Mouse (Mus musculus) forebrain, embryonic 15.5 days (tissue): ENCODE measurements around the gene Psap. TPM values are rescaled to one million over a fixed set of nuclear protein-coding genes. Genes with fewer than 3 reads are reported as not detected.

ENCODE experiments used
- ATAC-seq: fragments of 200-750 bp; cut with Nextera tagmentation; replicated peaks from 2 replicates; pipeline ENCODE4 v1.8.0; 2017; ENCODE audit warnings: mild to moderate bottlenecking, moderate TSS enrichment, moderate library complexity
- H3K27ac ChIP-seq: fragments of 300-500 bp; sonication (generic); replicated peaks from 2 replicates; pipeline ENCODE4 v1.5.1; 2015; ENCODE audit warnings: mild to moderate bottlenecking, inconsistent platforms
- H3K27me3 ChIP-seq: fragments of 300-500 bp; sonication (generic); 2 replicates; pipeline ENCODE4 v1.6.1; 2015; ENCODE audit warnings: inconsistent platforms
- H3K36me3 ChIP-seq: fragments of 300-500 bp; sonication (generic); 2 replicates; pipeline ENCODE4 v1.6.1; 2015; ENCODE audit warnings: mild to moderate bottlenecking, inconsistent platforms
- H3K4me1 ChIP-seq: fragments of 300-500 bp; sonication (generic); 2 replicates; pipeline ENCODE4 v1.6.1; 2015; ENCODE audit warnings: inconsistent platforms
- H3K4me2 ChIP-seq: fragments of 300-500 bp; sonication (generic); replicated peaks from 2 replicates; pipeline ENCODE4 v1.6.1; 2015; ENCODE audit warnings: mild to moderate bottlenecking, inconsistent platforms
- H3K4me3 ChIP-seq: fragments of 300-500 bp; sonication (generic); 2 replicates; pipeline ENCODE4 v1.5.1; 2015; ENCODE audit warnings: mild to moderate bottlenecking, inconsistent platforms
- H3K9ac ChIP-seq: fragments of 300-500 bp; sonication (generic); replicated peaks from 2 replicates; pipeline ENCODE4 v1.6.1; 2015; ENCODE audit warnings: mild to moderate bottlenecking, inconsistent platforms
- H3K9me3 ChIP-seq: fragments of 300-500 bp; sonication (generic); 2 replicates; pipeline ENCODE4 v1.6.1; 2016; ENCODE audit warnings: inconsistent platforms
- WGBS: fragments of 180-500 bp; shearing (Covaris S2); methylation state at CpG from one replicate; pipeline ENCODE4 v1.1.7; 2015; ENCODE audit warnings: mixed read lengths; 5-methylcytosine and 5-hydroxymethylcytosine counted together
- polyA plus RNA-seq: library from polyadenylated mRNA; unstranded; fragments of >200 nt; fragmentation: Nextera tagmentation; extraction: Ambion mirVana; gene quantifications from 2 replicates; pipeline ENCODE4 v1.2.1, GENCODE M21; 2015

Psap gene
- polyA plus RNA-seq, 1 experiment from 2014 or later = 169 TPM

DNA sequence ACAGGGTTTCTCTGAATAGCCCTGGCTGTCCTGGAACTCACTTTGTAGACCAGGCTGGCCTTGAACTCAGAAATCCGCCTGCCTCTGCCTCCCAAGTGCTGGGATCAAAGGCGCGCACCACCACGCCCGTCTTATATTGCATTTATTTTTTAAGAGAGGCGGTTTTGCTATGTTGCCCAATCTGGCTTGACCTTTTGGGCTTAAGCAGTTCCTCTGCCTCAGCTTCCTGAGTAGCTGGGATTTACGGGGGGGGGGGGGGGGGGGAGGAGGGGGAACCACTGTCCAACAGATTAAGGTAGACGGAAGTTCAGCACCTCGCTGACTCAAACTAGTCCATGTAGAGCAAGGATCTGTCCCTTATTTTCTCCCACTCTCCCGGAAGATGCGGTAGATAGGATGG is 8.7 kb upstream of the Psap start:
- 86% methylated on average over 11 of the region's 11 CpGs for WGBS
- ATAC-seq = no peak
- no peak overlapping the region for H3K4me3 ChIP-seq

DNA sequence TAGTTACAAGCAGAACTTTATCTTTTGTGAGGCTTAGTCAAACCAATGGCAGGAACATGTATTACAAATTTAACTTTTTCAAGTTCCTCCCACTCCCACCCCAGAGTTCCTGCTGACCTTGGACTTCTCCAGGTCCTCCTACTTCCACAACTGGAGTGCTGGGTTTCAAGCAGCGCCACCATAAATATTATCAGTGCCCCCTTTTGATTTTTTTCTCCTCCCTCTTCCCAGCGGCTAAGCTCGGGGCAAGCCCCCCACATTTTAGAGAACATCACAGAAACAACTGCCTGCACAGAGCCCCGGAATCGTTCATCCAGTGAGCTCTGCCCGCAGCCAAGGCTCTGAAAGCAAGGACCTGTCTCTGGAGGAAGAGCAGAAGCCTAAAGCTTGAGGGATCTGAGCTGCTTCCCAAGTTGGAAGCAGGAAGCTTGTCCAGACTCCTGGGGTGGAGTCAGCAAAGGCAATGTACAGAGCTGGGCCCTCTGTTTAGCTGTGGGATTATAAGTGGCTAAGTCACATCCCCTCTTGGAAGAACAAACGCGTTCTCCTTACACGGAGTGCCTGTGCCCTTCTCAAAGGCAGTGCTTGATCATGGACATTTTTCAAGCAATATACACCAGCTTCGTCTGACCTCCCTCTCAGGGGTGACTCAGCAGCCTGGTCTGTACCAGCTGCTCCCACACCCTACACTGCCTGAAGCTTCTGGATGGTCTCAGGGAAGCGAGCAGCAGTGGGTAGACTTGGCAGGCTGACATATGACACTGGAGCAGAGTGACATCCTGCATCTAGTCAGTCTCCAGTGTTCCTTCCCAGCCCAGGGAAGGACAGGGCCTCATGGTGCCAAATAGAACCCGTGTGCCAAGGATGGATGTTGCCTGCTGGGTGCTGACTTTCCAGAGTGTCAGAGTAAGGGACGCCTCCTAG is 8.0 kb upstream of the Psap start:
- 84% methylated on average over 13 of the region's 13 CpGs for WGBS
- Histone ChIP-seq H3K36me3 (no peaks in the 10 kb centered on the region), H3K27ac (no peak overlapping the region), H3K4me1 (peaks cover 7% of the 10 kb centered on the region; the same call in 1 of the 2 replicates), H3K9ac (no peak overlapping the region), H3K4me3 (no peak overlapping the region), H3K27me3 (no peaks in the 10 kb centered on the region), H3K4me2 (no peak overlapping the region), H3K9me3 (no peaks in the 10 kb centered on the region)
- ATAC-seq = no peak

More for the DNA sequence above, 8.7 kb upstream of the Psap start:
- Histone ChIP-seq H3K9ac (no peak overlapping the region), H3K27ac (no peak overlapping the region), H3K36me3 (no peaks in the 10 kb centered on the region), H3K27me3 (no peaks in the 10 kb centered on the region), H3K4me1 (peaks cover 7% of the 10 kb centered on the region; the same call in 1 of the 2 replicates), H3K9me3 (no peaks in the 10 kb centered on the region), H3K4me2 (no peak overlapping the region)

DNA sequence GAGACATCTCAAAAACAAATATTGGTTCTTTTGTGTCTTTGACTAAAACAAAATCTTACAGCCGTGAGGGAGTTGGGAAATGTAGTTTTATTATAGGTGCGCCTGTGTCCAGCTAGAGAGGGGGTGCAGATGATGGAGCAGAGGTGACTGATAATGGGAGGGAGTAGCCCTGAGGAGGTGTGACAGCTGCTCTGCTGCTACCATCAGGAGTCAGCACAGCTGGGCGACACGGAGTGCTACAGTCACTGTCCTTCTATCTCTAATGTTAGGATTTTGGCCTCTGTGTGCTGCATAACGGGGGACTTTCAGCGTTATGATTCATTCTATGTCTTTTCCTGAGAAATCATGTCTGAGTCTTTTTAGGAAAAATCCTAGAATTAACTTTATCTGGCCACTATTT is 6.4 kb upstream of the Psap start:
- Histone ChIP-seq H3K9me3 (no peaks in the 10 kb centered on the region), H3K36me3 (no peaks in the 10 kb centered on the region), H3K4me3 (no peak overlapping the region), H3K27ac (no peak overlapping the region), H3K27me3 (no peaks in the 10 kb centered on the region), H3K4me2 (no peak overlapping the region), H3K9ac (no peak overlapping the region), H3K4me1 (no peaks in the 10 kb centered on the region)
- WGBS = 91% methylated on average over 6 of the region's 6 CpGs
- no peak for ATAC-seq

DNA sequence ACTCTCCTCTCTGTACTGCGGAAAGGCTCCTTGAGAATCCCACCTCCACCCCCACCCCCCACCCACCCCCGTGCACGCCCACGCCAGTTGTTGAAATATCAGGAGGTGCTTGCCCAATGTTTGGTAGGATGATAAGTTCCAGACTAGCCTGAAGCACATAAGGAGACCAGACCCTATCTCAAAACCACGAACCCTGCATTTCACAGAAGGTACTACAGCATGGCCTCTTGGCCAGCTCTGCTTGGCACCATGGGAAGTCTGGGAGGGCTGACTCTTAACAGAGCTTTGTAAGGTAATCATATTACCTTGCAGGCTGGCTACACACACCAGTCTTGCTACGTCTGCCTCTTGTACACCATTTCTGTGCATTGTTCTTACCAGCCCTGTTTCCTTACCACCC is 5.2 kb upstream of the Psap start:
- Histone ChIP-seq H3K27ac (no peak overlapping the region), H3K9me3 (no peaks in the 10 kb centered on the region), H3K4me1 (peaks cover 2% of the 10 kb centered on the region; the same call in 1 of the 2 replicates), H3K4me2 (no peak overlapping the region), H3K27me3 (no peaks in the 10 kb centered on the region), H3K36me3 (no peaks in the 10 kb centered on the region), H3K9ac (no peak overlapping the region), H3K4me3 (no peak overlapping the region)
- WGBS = 66% methylated on average over 6 of the region's 6 CpGs
- ATAC-seq = no peak

DNA sequence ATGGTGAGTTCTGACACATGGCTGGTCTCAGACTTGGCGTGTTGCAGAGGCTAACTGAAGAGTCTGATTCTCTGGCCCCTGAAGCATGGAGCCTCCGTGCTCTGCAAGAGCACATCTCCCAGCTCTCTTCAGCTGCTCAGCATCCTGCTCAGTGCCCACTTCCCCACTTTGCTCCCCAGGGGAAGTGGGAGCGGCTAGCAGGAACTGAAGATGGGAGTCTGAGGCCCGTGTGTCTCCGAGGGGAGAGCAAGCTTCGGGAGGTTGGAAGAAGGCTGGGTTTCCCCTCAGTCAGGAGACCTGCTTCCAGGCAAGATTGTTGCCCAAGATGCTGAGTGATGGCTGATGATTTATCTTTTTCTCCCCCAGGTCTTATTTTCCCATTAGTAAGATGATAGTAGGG is 4.0 kb upstream of the Psap start:
- Histone ChIP-seq H3K9ac (no peak overlapping the region), H3K36me3 (no peaks in the 10 kb centered on the region), H3K27me3 (no peaks in the 10 kb centered on the region), H3K4me1 (peaks cover 6% of the 10 kb centered on the region), H3K4me2 (no peak overlapping the region), H3K27ac (no peak overlapping the region), H3K9me3 (no peaks in the 10 kb centered on the region), H3K4me3 (no peak overlapping the region)
- 90% methylated on average over 6 of the region's 6 CpGs for WGBS
- no peak for ATAC-seq

GRCm38 (mm10) chr10:60278006-60278399 is 576 bp downstream of the Psap start:
- no peak for ATAC-seq
- Histone ChIP-seq H3K9ac (peak overlapping the region; percentile 62), H3K4me1 (peaks cover 52% of the 10 kb centered on the region), H3K36me3 (no peaks in the 10 kb centered on the region), H3K4me3 (peak overlapping the region; percentile 50), H3K27me3 (no peaks in the 10 kb centered on the region), H3K27ac (peak overlapping the region; percentile 92), H3K9me3 (no peaks in the 10 kb centered on the region), H3K4me2 (peak overlapping the region; percentile 57)
- WGBS = 7% methylated on average over 13 of the region's 13 CpGs

GRCm38 (mm10) chr10:60278786-60279185 is 1.4 kb downstream of the Psap start:
- H3K4me1 ChIP-seq = peaks cover 57% of the 10 kb centered on the region
- H3K9me3 ChIP-seq = no peaks in the 10 kb centered on the region
- H3K4me2 ChIP-seq = peak overlapping the region; percentile 57
- ATAC-seq = no peak
- 84% methylated on average over 3 of the region's 3 CpGs for WGBS
- peak overlapping the region; percentile 50 for H3K4me3 ChIP-seq
- H3K27me3 ChIP-seq = no peaks in the 10 kb centered on the region
- H3K27ac ChIP-seq = no peak overlapping the region
- H3K36me3 ChIP-seq = no peaks in the 10 kb centered on the region
- no peak overlapping the region for H3K9ac ChIP-seq

DNA sequence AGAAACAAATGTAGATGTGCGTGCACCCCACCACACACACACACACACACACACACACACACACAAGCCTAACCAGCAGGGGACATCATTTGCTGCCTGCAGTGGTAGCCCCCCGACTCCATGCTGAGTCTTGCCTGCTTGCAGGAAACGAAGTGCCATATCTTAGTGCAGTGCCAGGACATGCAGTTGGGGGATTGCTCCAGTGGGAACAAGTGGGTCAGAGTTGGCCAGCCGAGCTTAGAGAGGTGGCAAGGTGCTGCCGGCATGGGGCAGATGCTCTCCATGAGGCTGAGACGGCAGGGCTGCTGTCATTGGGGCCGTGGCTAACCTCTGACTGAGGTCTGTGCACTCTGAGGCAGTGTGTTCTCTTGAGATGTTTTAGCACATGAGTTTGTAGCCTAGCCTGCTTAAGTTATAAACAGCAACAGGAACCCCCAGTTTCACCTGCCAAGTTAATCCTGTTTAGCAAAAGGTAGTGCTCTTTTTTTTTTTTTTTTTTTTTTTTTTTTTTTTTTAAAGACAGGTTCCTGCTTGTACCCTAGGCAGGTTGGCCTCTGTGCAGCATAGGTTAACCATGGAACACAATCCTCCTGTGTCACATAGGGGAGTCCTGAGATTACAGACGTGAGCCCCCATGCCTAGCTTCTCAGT is 2.0 kb downstream of the Psap start:
- Histone ChIP-seq H3K36me3 (no peaks in the 10 kb centered on the region), H3K9me3 (no peaks in the 10 kb centered on the region), H3K27me3 (no peaks in the 10 kb centered on the region), H3K9ac (no peak overlapping the region; the same call in 1 of the 2 replicates), H3K4me3 (peak overlapping the region; percentile 50; the same call in 1 of the 2 replicates), H3K4me1 (peaks cover 64% of the 10 kb centered on the region), H3K4me2 (peak overlapping the region; percentile 57), H3K27ac (no peak overlapping the region)
- no peak for ATAC-seq
- WGBS = 75% methylated on average over 8 of the region's 8 CpGs

DNA sequence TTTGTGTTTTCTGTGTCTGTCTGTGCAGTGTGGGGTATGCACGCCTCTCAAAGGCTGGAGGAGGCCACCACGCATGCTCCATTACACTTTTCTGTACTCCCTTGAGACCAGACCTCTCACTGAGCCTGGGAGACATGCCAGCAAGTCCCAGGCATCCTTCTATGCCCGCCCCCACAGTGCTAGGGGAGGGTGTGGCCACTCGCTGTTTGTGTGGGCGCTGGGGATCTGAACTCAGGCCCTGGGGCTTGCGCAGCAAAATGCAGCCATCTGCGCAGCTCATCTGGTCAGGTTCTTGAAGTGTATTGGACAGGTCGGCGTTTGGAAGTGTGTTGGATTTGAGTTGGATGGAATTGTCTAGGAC is 2.5 kb downstream of the Psap start:
- Histone ChIP-seq H3K9ac (no peak overlapping the region; the same call in 1 of the 2 replicates), H3K4me3 (no peak overlapping the region), H3K36me3 (no peaks in the 10 kb centered on the region), H3K9me3 (no peaks in the 10 kb centered on the region), H3K27ac (no peak overlapping the region), H3K4me2 (peak overlapping the region; percentile 32), H3K27me3 (no peaks in the 10 kb centered on the region), H3K4me1 (peaks cover 69% of the 10 kb centered on the region)
- no peak for ATAC-seq
- WGBS = 78% methylated on average over 9 of the region's 9 CpGs

DNA sequence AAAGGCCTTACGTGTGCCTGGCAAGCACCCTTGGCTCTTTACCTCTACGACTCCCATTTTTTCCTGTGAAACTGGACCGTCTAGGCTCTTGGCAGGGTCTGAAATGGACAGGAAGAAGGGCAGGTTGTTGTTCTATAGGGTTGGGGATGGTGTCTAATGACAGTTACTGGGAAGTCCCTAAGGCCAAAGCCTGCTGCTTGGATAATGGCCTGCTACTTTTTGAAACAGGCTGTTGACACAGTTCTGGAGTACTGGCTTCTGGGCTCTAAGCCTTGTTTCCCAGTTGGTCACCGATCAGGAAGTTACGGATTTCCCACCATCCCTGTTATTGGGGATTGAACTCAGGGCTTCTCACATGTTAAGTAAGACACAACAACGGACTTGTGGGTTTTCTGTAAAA is 2.9 kb downstream of the Psap start:
- peaks cover 73% of the 10 kb centered on the region for H3K4me1 ChIP-seq
- no peaks in the 10 kb centered on the region for H3K27me3 ChIP-seq
- no peak overlapping the region; the same call in 1 of the 2 replicates for H3K9ac ChIP-seq
- no peak overlapping the region for H3K27ac ChIP-seq
- no peak overlapping the region for H3K4me3 ChIP-seq
- H3K4me2 ChIP-seq = 0 out of 2 replicates have a peak overlapping the region, but pooled peaks have one; percentile 32
- WGBS = 89% methylated on average over 6 of the region's 6 CpGs
- ATAC-seq = no peak
- no peaks in the 10 kb centered on the region for H3K9me3 ChIP-seq
- H3K36me3 ChIP-seq = no peaks in the 10 kb centered on the region

- Histone ChIP-seq H3K4me1 (peaks cover 86% of the 10 kb centered on the region), H3K27me3 (no peaks in the 10 kb centered on the region), H3K4me3 (no peak overlapping the region), H3K36me3 (no peaks in the 10 kb centered on the region), H3K27ac (no peak overlapping the region), H3K9ac (no peak overlapping the region), H3K4me2 (no peak overlapping the region), H3K9me3 (no peaks in the 10 kb centered on the region)
- 86% methylated on average over 9 of the region's 9 CpGs for WGBS
- no peak for ATAC-seq
Observed at GRCm38 (mm10) chr10:60281571-60282050, 4.2 kb downstream of the Psap start.
